Mouse (Mus musculus): ENCODE measurements around the gene Olfr275. TPM values are rescaled to one million over a fixed set of nuclear protein-coding genes. Genes with fewer than 3 reads are reported as not detected.

Gene Olfr275
- total and polyA plus RNA-seq, 2 experiments from 2014 or later: not detected

DNA sequence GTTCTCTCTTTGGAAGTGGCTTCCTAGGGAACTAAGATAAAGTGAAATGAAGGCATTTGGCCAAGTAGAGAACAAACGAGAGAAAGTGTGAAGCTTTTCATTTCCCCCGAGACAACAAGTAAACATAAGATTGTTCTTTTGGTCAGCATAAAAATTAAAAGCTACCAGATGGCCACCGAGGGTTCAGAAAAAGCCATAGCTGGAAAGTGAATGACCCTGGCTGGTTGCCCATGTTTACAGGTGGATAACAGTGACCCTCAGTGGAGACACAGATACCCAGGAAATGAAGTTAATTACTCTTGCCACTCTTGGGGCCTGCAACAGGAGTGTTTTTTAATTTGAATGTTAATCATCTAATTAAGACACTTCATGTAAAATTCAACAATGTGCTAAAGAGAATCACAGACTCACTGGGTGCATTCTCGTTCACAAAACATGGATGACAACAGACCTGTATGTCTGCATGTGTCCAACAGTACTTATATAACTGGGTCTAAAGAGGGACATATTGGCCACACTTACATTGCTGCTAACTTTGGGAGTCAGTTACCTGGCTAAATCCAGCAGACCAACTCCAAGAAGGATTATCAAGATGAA, 34.7 kb downstream of the Olfr275 start:
- no peak overlapping the region for H3K9ac ChIP-seq
- WGBS: 19% methylated on average over 4 of the region's 4 CpGs
- H3K4me2 ChIP-seq (ENCODE audit: low read depth): no peak overlapping the region

DNA sequence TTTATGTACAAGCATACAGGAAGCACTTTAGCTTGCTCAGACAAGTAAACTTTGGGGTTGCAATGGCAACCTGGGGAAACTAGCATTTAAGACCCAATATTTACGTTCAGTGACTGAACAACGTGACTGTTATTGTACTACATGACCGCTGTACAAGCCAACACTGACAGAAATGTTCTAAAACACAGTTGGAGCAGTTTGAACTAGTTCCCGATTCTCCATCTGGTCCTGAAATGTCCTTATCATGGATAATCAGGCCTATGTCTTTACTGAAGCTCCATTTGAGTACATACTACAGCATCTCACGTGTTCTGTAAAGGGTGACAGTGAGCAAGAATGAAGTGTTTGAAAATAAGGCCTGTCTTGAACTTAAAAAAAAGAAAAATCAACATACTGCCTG, 35.3 kb downstream of the Olfr275 start:
- DNase-seq (peak; percentile 40), ATAC-seq (peak; percentile 61)
- 50% methylated on average over 5 of the region's 5 CpGs for WGBS
- TF ChIP-seq CTCF (IDR thresholded peaks at IDR 0.05; ENCODE audit: low read depth): no peak
- no peaks in the 10 kb centered on the region for H3K36me3 ChIP-seq (ENCODE audit: insufficient read depth)
- no peak overlapping the region for H3K27ac ChIP-seq (ENCODE audit: low read depth, low read length)
- H3K4me1 ChIP-seq (ENCODE audit: insufficient read depth): no peaks in the 10 kb centered on the region
- H3K4me3 ChIP-seq (ENCODE audit: low read depth, low read length): no peak overlapping the region
- H3K9me3 ChIP-seq (ENCODE audit: low read length): no peaks in the 10 kb centered on the region
- H3K27me3 ChIP-seq (ENCODE audit: insufficient read depth, low read length): no peaks in the 10 kb centered on the region
- no peak overlapping the region for H3K9ac ChIP-seq
- H3K4me2 ChIP-seq (ENCODE audit: low read depth): no peak overlapping the region

More for the DNA sequence above, 34.7 kb downstream of the Olfr275 start:
- no peak for TF ChIP-seq CTCF (IDR thresholded peaks at IDR 0.05; ENCODE audit: low read depth)
- DNase-seq: peak; percentile 15
- Histone ChIP-seq H3K27me3 (ENCODE audit: insufficient read depth, low read length) (no peaks in the 10 kb centered on the region), H3K4me1 (ENCODE audit: insufficient read depth) (no peaks in the 10 kb centered on the region), H3K27ac (ENCODE audit: low read depth, low read length) (no peak overlapping the region), H3K36me3 (ENCODE audit: insufficient read depth) (no peaks in the 10 kb centered on the region), H3K9me3 (ENCODE audit: low read length) (no peaks in the 10 kb centered on the region), H3K4me3 (ENCODE audit: low read depth, low read length) (no peak overlapping the region)
- ATAC-seq: peak; percentile 48

DNA sequence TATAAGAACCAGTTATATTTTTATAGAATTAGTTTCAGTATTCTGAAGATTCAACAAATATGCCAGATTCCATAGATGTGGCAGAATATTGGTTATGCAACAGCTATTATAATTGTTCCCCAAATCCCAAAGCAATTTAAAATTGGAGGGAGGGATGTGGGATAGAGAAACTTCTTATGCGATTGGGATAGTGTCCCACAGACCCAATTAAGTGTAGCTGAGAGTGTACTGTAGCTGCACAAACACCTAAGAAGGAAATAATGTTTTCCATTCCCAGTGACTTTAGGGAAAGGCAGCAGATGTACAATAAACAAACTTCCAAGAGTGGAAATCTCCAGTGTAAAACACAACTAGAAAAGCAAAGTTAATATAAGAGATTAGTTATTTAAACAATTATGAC, 44.7 kb downstream of the Olfr275 start, which contains the start of gene Olfr273:
TSS of gene Olfr273 (minus strand) at position 101 of the 400 bp plus-strand sequence.
- ATAC-seq (no peak), DNase-seq (no peak)
- Histone ChIP-seq H3K9ac (no peak within 1 kb of the TSS), H3K4me2 (ENCODE audit: low read depth) (no peak within 1 kb of the TSS), H3K27me3 (ENCODE audit: insufficient read depth, low read length) (no peaks in the 10 kb centered on the region), H3K4me1 (ENCODE audit: insufficient read depth) (no peaks in the 10 kb centered on the region), H3K4me3 (ENCODE audit: low read depth, low read length) (no peak within 1 kb of the TSS), H3K36me3 (ENCODE audit: insufficient read depth) (no peaks in the 10 kb centered on the region), H3K9me3 (ENCODE audit: low read length) (no peaks in the 10 kb centered on the region), H3K27ac (ENCODE audit: low read depth, low read length) (no peak within 1 kb of the TSS)
- no peak for TF ChIP-seq CTCF (IDR thresholded peaks at IDR 0.05; ENCODE audit: low read depth)
- 79% methylated on average over 1 of the region's 1 CpGs for WGBS

DNA sequence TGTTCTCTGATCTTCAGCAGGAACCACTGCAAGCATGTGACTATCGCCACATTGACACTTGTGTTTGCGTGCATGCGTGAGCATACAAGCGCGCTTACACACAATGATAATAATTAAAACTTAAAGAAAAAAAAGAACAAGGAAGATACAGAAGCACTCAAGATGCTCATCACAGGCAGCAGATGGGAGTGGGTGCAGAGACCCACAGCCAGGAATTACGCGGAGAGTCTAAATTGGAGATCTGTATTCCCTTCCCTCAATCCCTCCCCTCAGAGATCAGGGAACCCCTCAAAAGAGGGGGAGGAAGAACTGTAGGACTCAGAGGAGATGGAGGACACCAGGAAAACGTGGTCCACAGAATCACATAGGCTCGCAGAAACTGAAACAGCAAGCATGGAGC, 49.8 kb downstream of the Olfr275 start:
- Histone ChIP-seq H3K36me3 (ENCODE audit: insufficient read depth) (no peaks in the 10 kb centered on the region), H3K27ac (ENCODE audit: low read depth, low read length) (no peak overlapping the region), H3K27me3 (ENCODE audit: insufficient read depth, low read length) (no peaks in the 10 kb centered on the region), H3K4me3 (ENCODE audit: low read depth, low read length) (no peak overlapping the region), H3K4me2 (ENCODE audit: low read depth) (no peak overlapping the region), H3K9me3 (ENCODE audit: low read length) (no peaks in the 10 kb centered on the region), H3K9ac (no peak overlapping the region), H3K4me1 (ENCODE audit: insufficient read depth) (no peaks in the 10 kb centered on the region)
- no peak for ATAC-seq
- WGBS: 91% methylated on average over 9 of the region's 9 CpGs
- TF ChIP-seq CTCF (IDR thresholded peaks at IDR 0.05; ENCODE audit: low read depth): no peak
- no peak for DNase-seq

Other genes starting within 250 kb of the Olfr275 start
- gene Toporsl, start 218.3 kb upstream of the Olfr275 start, total RNA-seq (2014; rRNA removed): not detected in 2 replicates
- 0.05 TPM in 1 of 2 replicates, not detected in the other for gene Toporsl, start 218.3 kb upstream of the Olfr275 start, polyA plus RNA-seq (2015; fragmentation: Nextera tagmentation; extraction: Ambion mirVana)
- not detected in 2 replicates for gene Olfr273, start 44.6 kb downstream of the Olfr275 start, total RNA-seq (2014; rRNA removed)
- not detected in 2 replicates for gene Olfr273, start 44.6 kb downstream of the Olfr275 start, polyA plus RNA-seq (2015; fragmentation: Nextera tagmentation; extraction: Ambion mirVana)
- not detected in 2 replicates for gene Olfr272, start 104.6 kb downstream of the Olfr275 start, total RNA-seq (2014; rRNA removed)
- gene Olfr272, start 104.6 kb downstream of the Olfr275 start, polyA plus RNA-seq (2015; fragmentation: Nextera tagmentation; extraction: Ambion mirVana): not detected in 2 replicates
- gene Olfr270, start 149.9 kb downstream of the Olfr275 start, total RNA-seq (2014; rRNA removed): not detected in 2 replicates
- not detected in 2 replicates for gene Olfr270, start 149.9 kb downstream of the Olfr275 start, polyA plus RNA-seq (2015; fragmentation: Nextera tagmentation; extraction: Ambion mirVana)
- not detected in 2 replicates for gene Nipsnap3a, start 174.7 kb downstream of the Olfr275 start, total RNA-seq (2014; rRNA removed)
- gene Nipsnap3a, start 174.7 kb downstream of the Olfr275 start, polyA plus RNA-seq (2015; fragmentation: Nextera tagmentation; extraction: Ambion mirVana): not detected in 2 replicates
- 126 and 141 TPM in 2 replicates for gene Nipsnap3b, start 197.3 kb downstream of the Olfr275 start, total RNA-seq (2014; rRNA removed)
- 170 and 182 TPM in 2 replicates for gene Nipsnap3b, start 197.3 kb downstream of the Olfr275 start, polyA plus RNA-seq (2015; fragmentation: Nextera tagmentation; extraction: Ambion mirVana)